Comparison of ENCODE assay signal across 22 mouse cellular contexts in the genomic region with DNA sequence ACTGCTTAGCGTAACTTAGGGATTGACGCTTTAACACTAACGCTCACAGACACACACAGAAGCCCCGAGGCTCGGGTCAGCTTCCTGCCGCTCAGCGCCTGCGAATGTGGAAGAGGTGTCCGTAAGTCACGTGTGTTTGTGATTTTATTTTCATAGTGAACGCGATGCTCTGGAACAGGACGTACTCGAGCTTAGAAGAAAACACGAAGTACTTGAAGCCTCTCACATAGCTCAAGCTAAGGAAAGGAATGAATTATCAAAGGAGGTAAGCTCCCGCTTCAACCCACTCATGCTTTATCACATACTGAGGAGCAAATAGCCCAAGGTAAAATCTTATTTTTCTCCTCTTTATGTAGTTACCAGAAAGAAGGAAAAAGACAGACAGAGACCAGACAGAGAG.
"Had no signal": no experiment of that assay in that cellular context is flagged by ENCODE, and none has a peak within 500 bp of the region (broad histone marks: within the 10 kb centered on the region; RNA-seq: fewer than 3 reads in every experiment).

No protein-coding gene starts in this region.

- H3K4me2 ChIP-seq: heart, embryonic 12.5 days; hindbrain, embryonic 13.5 days; hindbrain, embryonic 15.5 days; kidney, embryonic 15.5 days; limb, embryonic 13.5 days; limb, embryonic 15.5 days had no signal

- H3K9ac ChIP-seq: forebrain, postnatal 0 days; heart, embryonic 12.5 days; hindbrain, embryonic 13.5 days; hindbrain, embryonic 15.5 days; kidney, embryonic 15.5 days; limb, embryonic 13.5 days; limb, embryonic 15.5 days had no signal

- H3K27ac ChIP-seq: heart, embryonic 10.5 days; hindbrain, embryonic 13.5 days; hindbrain, embryonic 15.5 days; hindbrain, postnatal 0 days; kidney, embryonic 15.5 days; kidney, postnatal 0 days; limb, embryonic 13.5 days; limb, embryonic 15.5 days had no signal

- H3K27me3 ChIP-seq: heart, embryonic 12.5 days; hindbrain, embryonic 13.5 days; hindbrain, embryonic 15.5 days; kidney, embryonic 15.5 days; limb, embryonic 13.5 days; limb, embryonic 15.5 days had no signal

- H3K4me3 ChIP-seq: heart, embryonic 10.5 days; heart, embryonic 12.5 days; hindbrain, embryonic 13.5 days; hindbrain, embryonic 15.5 days; kidney, embryonic 15.5 days; limb, embryonic 13.5 days; limb, embryonic 15.5 days had no signal

- H3K9me3 ChIP-seq: heart, embryonic 10.5 days; heart, embryonic 12.5 days; hindbrain, embryonic 13.5 days; hindbrain, embryonic 15.5 days; kidney, embryonic 15.5 days; limb, embryonic 13.5 days; limb, embryonic 15.5 days had no signal

- ATAC-seq: forebrain, postnatal 0 days; hindbrain, postnatal 0 days had no signal

- H3K4me1 ChIP-seq: heart, embryonic 10.5 days; heart, embryonic 12.5 days; hindbrain, embryonic 13.5 days; hindbrain, embryonic 15.5 days; kidney, embryonic 15.5 days; limb, embryonic 13.5 days; limb, embryonic 15.5 days had no signal

- DNase-seq: forebrain, postnatal 0 days; gastrocnemius, postnatal 14 days; gastrocnemius, postnatal 36 days; heart, adult 18-20 months; heart, postnatal 10 days; kidney, adult 11 months; kidney, adult 2 months; kidney, adult 9 months; kidney, postnatal 14 days; kidney, postnatal 36 days; layer of hippocampus, adult 9-11 months; layer of hippocampus, postnatal 36 days; left cerebral cortex, postnatal 4 days had no signal
